Mouse (Mus musculus) lung, postnatal 14 days (tissue): Measurements from ENCODE around the gene Id1.

Experiments used
- DNase-seq: peaks from one replicate; pipeline ENCODE4 v3.0.0; 2021

Id1 gene

GRCm38 (mm10) chr2:152736090-152736601 is at the start of gene Id1:
TSS of gene Id1 (plus strand) at chr2:152736251.
- DNase-seq = peak; percentile 91

DNA sequence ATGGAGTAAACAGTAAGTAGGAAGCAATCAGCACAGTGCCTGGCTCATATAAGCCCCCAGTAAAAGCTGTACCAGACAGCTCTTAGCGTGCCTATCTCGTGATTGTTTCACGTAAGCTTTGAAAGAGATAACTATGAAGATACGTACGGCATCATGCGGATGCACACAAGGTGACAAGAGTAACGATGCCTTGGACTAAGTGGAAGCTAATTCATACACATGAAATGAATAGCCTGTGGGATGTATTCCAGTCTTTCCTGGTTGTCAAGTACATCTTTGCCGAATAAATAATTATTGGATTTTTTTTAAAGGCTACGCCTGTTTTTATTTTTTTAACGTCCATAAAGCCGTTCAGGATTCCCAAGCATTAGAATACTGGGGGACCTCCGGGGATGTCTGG is 49.7 kb upstream of the Id1 start:
- no peak for DNase-seq

DNA sequence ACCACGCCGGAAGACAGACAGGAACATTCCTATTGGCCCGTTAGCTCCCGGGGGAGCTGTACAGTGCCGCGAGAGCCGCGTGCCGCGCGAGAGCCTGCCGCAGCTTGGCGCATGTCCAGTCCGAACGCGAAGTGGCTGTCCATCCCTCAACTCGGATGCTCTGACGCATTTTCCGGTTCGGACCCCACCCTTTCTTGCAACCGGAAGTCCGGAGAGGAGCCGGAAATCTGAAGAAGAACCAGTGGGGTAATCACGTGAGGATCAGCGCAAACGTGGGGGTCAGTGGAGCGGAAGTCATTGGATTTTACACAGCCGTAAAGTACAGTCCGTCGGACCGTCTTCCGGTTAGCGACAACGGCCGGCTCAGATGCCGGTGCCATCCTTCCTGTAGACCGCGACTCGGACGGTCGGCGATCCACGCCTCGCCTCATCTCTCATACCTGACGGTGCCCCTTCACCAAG is 49.2 kb upstream of the Id1 start, which contains the start of gene Mcts2:
Gene Mcts2, plus strand, starts transcription at position 230 of the 462 bp plus-strand sequence.
- peak; percentile 92 for DNase-seq

DNA sequence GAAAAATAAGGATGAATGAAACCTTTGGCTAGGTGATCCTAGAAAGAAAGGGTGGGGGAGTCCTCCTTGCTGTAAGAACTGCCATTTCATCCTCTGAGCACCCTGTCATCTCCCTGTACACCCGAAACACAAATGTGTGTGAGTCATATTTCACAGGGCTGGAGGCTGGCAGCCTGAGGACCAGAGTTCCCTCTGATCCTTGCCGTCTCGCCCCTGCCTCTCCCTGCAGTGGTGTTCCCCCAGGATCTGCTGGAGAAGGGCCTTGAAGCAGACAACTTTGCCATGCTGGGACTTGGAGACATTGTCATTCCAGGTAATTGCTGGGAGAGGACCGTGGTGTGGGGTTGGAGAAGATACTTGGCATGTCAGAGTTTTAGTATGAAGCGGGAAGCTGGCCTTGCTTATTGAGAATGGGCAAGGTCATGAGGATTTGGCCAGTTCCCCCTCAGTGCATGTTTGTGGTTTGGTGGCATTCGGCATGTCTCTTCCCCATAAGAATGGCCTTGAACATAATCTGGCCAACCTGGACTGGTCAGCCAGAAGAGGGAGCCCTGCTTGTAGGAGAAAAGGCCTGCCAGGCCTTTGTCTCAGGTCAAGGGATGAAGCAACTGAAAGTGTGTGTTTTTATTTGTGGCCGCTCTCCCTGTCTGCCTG is 44.4 kb upstream of the Id1 start:
- DNase-seq = peak; percentile 56

GRCm38 (mm10) chr2:152693233-152693632 is 42.8 kb upstream of the Id1 start:
- peak; percentile 72 for DNase-seq

DNA sequence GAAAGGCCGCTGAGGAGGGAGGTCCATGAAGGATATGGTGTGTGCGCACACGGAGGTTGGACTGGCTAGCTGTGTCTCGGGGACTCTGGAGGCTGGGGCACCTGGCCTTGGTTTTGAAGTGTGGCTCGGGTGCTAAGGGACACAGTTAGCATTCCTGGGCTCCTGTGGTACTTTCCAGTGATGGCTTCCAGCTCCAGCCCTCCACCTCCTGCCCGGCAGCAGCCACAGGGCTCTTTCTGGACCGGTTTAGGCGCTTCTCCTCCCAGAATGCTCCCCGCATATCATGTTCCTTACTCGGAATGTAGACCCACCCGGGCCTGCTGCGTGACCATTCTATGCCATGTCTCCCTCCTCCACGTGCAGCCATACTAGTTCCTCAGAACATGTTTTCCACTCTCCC is 42.3 kb upstream of the Id1 start:
- no peak for DNase-seq

DNA sequence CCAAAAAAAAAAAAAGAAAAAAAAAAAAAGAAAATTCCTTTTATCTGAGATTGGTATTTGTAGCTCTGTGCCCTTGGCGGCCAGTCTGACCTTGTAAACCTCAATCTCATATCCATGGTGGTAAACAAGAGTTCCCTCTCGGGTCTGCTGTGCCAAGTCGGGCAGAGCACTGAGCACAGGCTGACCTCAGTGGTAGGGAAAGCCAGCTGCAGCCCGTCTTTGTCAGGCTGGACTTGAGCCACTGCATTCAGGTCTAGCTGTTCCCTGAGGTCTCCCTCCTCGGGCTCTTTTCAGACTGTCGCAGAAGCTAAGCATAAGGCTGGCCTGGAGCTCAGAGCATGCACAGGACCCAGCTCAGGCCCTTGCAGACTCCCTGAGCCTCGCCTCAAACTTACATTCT is 41.3 kb upstream of the Id1 start:
- peak; percentile 72 for DNase-seq

DNA sequence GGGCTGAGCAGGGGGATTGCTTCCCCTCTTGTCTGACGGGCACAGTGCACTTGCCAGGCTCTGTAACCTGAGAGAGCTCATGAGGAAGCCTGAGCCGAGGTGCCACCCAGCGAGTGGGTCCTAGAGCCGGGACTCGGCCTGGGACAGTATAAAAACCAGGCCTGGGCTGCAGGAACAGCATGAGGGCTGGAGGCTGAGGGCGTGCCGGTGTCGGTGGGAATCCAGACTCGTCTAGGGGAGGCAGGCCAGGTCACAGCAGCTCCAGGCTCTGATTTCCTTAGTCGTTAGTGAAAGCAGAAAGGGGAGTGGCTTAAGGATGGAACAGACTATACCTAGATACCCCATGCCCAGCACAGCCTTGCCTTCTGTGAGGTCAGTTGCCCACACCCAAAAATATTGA is 40.0 kb upstream of the Id1 start:
- no peak for DNase-seq

DNA sequence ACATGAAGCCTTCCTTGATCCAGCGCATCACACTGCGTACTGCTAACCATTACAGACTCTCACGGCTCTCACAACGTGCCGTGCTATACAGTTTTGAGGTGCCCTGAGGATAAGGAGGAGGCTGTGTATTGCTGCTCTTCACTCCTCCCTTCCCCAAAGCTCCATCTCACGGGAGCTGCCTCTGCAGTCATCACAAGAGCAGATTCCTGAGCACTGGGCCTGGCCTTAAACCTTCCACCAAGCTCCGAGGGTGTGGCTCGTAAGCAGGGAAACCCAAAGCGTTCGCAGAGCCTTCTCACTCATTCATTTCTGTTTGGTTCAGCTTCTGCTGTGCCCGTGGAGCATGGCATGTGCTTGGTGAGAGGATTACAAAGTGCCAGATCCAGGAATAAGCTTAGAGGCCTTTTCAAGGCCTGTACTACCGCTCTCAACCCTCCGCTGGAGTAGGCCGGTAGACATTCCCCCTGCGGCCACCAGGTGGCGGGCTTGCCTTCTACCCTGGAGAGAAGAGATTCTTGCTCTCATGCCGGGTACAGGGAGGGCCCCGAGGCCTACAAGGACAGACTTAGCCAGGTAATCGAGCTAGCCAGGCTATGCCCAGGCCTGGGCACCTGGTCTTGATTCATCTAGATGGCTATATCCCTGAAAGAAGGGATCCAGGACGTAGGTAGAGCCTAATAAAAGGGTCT is 39.4 kb upstream of the Id1 start:
- DNase-seq = peak; percentile 96

GRCm38 (mm10) chr2:152700138-152700537 is 35.9 kb upstream of the Id1 start:
- DNase-seq = no peak

DNA sequence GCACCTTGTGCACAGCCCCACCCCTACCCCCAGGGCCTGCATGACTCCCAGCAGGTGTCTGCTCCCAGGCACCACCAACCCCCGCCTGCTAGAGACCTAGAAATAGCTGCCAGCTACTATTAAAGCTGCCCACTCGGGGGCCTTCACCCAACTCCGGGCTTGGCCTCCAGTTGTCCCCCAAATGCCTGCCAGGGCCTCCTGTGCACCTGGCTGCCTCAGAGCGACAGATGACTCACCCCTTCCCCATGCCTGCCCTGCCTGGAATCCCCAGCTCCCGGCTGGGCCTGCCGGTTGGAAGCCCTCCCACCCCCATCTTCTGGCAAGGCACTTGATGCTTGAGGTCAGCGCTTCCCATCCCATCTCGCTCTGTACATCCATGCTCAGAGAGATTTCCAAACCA is 35.3 kb upstream of the Id1 start:
- DNase-seq = no peak

DNA sequence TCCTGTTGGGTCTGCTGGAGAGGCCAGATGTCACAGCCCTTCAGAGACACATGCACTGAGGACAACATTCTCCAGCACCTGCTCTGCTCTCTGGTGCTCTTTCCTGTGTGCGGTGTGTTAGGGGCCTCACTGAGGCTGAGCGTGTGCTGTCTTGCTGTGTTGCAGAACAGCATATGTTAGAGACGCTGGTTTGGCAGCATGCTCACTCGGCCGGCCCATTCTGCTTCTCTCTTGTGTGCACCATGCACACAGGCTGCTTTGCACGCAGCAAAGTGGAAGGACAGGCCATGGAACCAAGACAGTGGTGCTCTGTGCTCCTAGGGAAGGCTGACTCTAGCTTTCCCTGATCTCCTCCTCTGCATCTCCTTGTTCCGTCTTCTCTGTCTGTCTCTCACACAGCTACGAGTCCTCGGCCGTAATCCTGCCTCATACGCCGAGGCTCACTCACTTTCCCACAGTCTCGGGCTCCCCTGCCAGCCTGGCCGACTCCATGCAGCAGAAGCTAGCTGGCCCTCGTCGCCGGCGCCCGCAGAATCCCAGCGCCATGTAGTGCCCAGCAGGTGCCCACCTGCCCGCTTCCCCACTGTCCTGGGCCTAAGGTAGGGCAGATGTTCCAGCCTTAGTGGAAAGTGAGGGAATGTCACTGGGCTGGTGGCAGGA is 32.3 kb upstream of the Id1 start:
- no peak for DNase-seq

DNA sequence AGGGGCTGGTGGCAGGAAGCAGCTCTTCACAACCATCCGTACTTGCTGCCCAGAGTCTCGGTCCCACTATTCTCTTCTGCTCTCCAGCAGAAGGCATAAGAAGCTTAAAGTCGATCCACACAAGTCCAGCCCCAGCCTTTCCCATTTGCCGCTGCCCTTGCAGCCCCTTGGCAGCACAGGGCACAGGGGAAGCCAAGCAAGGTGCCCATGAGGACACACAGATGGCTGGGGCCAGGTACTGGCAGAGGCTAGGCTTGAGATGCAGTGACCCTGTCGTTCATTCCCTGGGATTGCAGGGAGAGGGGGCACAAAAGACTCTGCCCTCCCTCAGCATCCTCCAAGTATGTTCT is 31.8 kb upstream of the Id1 start:
- DNase-seq = no peak

DNA sequence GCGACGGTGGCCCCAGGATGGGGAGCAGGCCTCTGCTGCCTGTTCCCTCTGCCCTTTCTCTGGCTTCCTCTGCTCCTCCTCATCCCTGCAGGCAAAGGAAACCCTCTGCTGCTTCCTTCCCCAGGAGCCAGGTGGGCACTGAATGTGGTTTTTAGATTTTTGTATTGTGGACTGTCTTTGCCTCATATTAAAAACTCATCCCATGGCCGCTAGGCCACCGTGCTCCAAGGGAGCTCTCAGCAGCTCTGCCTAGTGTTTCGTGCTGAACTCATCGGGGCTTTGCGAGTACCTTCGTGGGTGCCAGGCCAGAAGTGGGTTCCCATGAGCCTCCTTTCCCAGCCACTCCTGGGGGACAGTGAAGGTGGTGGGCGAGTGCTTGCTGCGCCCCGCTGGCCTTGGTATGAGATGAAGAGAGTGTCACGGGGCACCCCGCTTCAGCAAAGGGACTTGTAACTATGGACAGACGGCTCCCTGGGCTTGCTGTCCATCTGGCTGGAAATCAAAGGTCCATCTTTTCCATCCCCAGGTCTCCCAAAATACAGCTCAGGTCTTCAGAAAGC is 31.2 kb upstream of the Id1 start:
- no peak for DNase-seq

DNA sequence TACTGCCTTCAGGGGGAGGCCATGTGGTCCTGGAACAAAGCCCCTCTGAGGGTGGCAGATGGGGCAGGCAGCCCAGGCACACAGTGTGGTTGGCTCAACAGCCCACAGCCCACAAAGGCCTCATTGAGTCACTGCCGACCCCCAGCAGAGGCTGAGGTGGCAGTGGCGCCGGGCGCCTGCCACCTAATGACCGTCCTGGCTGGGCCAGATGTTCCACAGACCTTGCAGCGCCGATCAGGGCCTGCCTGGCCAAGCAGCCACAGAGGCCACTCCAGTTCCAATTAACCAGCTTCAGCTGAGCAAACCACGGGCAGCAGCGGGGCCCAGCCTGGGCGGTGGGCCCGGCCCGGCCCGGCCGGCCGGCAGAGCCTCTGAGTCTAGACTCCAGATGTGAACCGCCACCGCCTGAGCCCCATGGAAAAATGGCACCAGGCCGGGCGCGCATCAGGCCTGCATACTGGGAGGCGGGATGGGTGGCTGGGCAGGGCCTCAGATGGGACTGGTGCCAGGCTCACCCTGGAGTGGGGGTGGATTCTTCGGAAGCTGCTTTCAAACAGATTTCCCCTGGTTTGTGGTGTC is 30.0 kb upstream of the Id1 start:
- DNase-seq = peak; percentile 84

GRCm38 (mm10) chr2:152707186-152707585 is 28.9 kb upstream of the Id1 start:
- DNase-seq = no peak

DNA sequence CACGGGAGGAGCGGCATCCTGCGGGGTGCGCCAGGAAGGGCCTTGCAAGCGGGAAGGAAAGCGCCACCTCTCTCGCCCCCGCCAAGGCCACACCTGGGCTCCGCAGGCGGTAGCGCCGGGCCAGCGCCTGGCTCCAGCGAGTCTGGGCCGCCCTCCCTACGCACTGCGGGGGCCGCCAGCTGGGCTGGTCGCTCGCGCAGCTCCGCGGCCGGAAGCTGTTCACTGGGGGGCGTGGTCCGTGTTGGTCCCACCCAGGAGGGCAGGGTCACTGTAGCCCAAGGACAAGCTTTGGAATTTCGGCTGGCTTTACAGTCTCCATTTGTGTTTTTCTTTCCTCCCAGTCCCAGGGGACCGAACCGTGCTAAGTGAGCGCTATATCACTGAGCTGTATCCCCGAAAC is 28.4 kb upstream of the Id1 start:
- peak; percentile 93 for DNase-seq

GRCm38 (mm10) chr2:152709066-152709465 is 27.0 kb upstream of the Id1 start:
- no peak for DNase-seq

DNA sequence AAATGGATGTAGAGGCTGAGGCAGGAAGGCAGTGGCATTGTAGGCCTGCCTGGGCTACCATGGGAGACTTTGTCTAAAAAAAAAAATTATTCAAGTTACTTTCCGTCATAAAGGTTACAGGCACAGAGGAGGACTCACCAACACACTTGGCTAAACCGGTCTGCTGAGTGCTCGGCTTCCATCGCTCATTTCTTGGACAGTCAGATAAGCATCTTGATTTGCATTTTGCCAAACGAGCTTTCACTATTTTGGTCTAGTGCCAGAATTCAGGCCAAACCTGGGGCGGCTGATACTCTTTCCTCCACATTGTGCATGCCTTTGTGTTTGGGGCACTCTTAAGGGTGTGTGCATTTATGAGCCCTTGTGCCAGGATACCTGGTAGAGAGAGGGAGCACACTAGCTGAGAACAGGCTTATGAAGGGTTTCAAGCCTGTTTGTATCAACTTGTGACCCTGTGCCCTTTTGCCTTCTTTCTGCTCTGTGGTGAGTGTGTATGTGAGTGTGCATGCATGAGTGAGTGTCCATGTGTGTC is 19.7 kb upstream of the Id1 start:
- DNase-seq = no peak

DNA sequence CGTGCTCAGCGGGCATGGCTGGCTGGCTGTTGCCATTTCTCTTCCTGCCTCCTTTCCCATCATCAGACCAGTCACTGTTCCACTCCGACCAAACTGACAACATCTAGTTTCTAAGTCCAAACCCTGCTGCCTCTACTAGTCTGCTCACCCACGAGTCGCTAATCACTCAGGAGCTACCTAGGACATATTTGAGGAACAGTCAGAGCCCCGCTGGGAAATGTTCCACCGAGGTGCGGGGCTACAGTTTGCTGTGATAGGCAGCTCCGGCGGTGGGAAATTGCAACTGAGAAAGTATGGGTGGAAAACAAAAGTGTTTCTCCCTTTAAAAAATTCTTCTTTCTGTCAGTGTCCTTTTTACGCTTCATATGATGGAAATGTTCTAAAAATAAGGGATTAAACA is 18.4 kb upstream of the Id1 start:
- no peak for DNase-seq

GRCm38 (mm10) chr2:152718076-152718475 is 18.0 kb upstream of the Id1 start:
- no peak for DNase-seq

GRCm38 (mm10) chr2:152723651-152724331 is 12.3 kb upstream of the Id1 start:
- DNase-seq = peak; percentile 69
